Mouse (Mus musculus) heart, adult 2 months (tissue): ENCODE results near the gene Slc38a10.

Experiments used
- CTCF ChIP-seq: fragments of 200-600 bp; IDR thresholded peaks from 2 replicates; pipeline ENCODE4 v1.8.1; 2022; ENCODE audit warnings: antibody characterized with exemption, mild to moderate bottlenecking, moderate library complexity
- EP300 ChIP-seq: fragments of 200-500 bp; IDR thresholded peaks from 2 replicates; pipeline ENCODE4 v1.6.1; 2011; ENCODE audit warnings: low read depth, low read length, control low read depth; ENCODE audit not compliant: insufficient read depth
- POLR2A ChIP-seq: fragments of 200-500 bp; IDR thresholded peaks from 2 replicates; pipeline ENCODE4 v1.6.1; 2011; ENCODE audit warnings: mild to moderate bottlenecking, low read depth, low read length, control low read depth; ENCODE audit not compliant: insufficient read depth

DNA sequence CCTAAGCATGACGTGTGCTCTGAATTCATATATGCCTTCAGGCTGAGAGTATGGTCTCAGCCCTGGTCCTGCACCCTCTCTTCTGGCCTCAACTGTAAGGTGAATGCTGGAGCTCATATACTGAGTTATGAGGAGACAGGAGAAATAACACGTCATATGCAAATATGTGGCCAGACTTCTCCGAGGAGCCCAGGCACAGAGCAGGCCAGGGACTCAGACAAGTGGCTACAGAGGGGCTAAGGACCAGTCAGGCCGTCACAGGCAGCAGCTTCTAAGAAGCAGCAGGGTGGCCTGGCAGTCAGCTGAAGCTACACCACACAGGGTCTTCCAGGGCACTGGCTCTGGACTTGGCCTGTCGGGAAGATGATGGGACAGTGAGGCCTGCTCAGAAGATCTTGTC, 87.8 kb downstream of the Slc38a10 start:
- TF ChIP-seq POLR2A (no peak), CTCF (no peak), EP300 (no peak)
